Mouse (Mus musculus) T-cell, adult 66 days (primary cell): ENCODE measurements around the gene E330014E10Rik. TPM values are rescaled to one million over a fixed set of nuclear protein-coding genes. Genes with fewer than 3 reads are reported as not detected.

Experiments
- total RNA-seq, 2 experiments: library from RNA; stranded (reverse); gene quantifications; 3 replicates in 1 of 2; 4 replicates in 1 of 2; pipeline ENCODE4 v1.2.4; 2023

Gene E330014E10Rik
- not detected for total RNA-seq

DNA sequence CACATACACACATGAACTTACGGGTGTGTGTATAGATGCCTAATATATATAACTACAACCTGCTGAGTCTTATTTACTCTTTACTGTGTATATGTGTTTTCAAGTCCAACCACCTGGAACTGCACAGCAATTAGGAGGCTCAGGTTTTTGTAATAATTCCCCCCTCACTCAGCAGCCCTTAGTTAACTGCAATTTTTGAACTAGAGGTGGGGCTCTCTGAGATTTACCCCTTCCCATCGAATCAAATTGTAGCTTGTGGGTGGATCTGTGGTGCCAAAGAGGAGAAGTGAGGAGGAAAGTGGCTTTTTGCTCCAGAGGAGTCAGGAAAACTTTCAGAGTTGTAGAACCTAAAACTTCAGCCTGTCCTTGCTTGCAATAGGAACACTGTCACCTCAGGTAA lies at the start of gene E330014E10Rik:
Gene E330014E10Rik (plus strand): TSS at position 301 of the 400 bp plus-strand sequence.

DNA sequence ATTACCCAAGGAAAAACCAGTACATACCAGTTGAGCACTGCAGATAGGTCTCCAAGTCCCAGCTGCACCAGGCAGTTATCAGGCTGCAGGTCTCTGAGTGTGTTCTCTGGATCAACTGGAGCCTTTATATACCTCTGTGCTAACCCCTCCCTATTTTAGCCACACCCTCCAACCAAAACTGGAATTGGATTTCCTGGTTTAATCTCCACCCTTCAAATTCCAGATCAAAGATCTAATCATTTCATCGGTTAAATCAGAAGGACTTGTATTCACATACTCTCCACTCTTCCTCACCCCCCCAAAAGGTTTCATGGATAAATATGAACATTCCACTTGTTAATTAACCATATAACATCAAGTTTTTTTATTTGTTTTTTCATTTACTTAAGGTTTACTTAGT lies 39.7 kb upstream of the E330014E10Rik start, which contains the start of gene Gm7978:
Gene Gm7978 (minus strand): TSS at position 101 of the 400 bp plus-strand sequence.

DNA sequence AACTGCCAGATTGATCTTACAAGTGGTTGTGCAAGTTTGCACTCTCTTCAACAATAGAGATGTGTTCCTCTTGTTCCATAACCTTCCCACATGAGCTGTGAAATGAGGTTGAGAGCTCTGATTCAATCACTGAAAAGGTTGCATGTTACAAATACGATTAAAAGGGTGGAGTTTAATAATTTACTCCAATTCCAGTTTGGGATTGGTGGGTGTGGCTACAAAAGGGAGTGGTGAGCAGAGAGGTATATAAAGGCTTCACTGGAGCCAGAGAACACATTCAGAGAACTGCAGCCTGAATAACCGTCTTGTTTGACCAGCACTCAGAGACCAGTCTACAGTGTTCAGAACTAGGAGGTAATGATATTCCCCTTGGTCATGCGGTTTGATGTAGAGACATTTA lies 34.1 kb upstream of the E330014E10Rik start, which contains the start of gene Gm7982:
Gene Gm7982 (plus strand): TSS at position 301 of the 400 bp plus-strand sequence.

Other genes starting within 250 kb of the E330014E10Rik start
- gene Gm7971, start 181.1 kb upstream of the E330014E10Rik start, total RNA-seq: not detected
- gene Gm7978, start 39.8 kb upstream of the E330014E10Rik start, total RNA-seq: not detected
- gene Gm7982, start 34.0 kb upstream of the E330014E10Rik start, total RNA-seq: not detected
- gene Cxcl13, start 181.0 kb downstream of the E330014E10Rik start, total RNA-seq: not detected